Mouse (Mus musculus) adrenal gland, postnatal 36 days (tissue): ENCODE results near the gene Akap11. TPM values are rescaled to one million over a fixed set of nuclear protein-coding genes. Genes with fewer than 3 reads are reported as not detected.
A peak's percentile ranks its signal among the peaks of the same experiment; 100 is the strongest.

ENCODE experiments used
- DNase-seq, 2 experiments: peaks; one replicate each; pipeline ENCODE4 v3.0.0; 2021; ENCODE audit warnings: mixed read lengths in 1 of 2
- total RNA-seq, 2 experiments: library from RNA; stranded (reverse); gene quantifications; 2 replicates each; pipeline ENCODE4 v1.2.3; 2021

Gene Akap11
- total RNA-seq, 2 experiments from 2014 or later: 47.9 to 51.7 TPM

DNA sequence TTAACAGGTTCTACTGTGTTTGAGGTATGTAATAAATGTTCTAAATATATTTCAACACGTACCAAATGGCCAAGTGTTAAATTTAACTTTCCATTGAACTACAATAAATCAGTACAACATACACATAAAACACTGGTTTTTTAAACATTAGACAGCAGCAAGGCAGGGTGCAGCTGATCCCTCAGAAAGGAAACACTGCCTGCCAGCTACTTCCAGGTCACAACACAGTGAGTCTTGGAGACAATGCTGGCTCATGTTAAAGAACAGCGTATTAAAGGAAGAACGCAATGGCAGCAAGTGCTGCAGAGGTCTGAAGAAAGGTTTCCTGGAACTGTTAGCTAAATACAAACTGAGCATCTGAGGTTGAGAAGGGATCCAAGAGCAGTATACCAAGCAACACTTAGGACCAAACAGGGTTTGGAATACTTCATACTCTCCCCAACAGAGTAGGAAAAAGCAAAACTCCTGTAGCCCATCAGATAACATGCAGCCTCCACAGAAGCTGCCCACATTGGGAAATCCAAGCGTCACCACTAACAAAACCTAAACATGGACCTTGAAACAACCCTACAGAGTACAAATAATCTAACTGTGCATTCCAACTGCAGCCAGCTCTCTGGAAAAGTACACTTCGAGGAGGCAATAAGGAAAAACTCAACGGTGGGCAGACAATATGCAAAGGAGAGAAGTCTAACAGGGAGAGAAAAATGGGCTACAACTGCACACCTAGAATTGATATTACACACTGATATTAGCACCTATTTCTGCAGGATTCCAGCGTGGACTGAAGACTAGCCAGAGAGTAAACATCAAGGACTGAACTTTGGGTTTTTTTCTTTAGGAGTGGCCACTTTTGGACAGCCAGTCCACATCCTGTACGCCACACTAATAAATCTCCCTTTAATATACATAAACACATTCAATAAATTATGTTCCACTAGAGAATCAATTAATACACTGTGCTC, 7.9 kb downstream of the Akap11 start:
- DNase-seq: no peak

DNA sequence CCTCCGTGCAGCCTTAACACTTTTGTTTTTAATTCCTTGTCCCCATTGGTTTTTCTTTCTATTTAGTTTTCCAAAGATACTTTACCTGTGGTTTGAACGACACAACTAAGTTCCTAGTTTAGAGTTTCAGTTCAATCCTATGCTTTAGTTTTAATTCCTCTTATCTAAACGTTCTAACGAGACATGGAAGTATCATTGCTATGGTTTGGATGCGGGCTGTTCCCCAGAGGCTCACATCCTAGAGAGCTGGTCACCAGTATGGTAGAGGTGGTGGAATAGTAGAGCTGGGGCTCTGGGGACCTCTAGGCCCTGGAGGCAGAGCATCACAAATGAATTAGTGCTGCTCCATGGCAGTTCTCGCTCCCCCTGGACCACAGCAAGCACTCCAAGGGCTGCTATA, 9.7 kb downstream of the Akap11 start:
- no peak for DNase-seq

DNA sequence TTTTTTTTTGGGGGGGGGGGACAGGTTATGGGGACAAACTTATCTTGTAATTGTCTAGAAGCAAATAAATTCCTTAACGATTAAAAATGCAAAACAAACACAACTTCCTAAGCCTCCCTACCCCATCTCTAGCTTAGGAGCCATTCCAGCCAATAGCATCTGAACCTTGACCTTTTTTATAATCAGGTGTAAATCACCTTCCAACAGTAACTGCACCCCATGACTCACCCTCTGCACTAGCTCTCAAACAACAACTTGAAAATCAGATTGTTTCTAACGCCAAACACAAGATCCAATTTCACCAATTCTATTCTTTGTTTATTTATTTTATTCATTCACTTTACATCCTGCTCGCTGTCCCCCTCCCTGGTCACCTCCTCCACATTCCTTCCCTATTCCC, 10.1 kb downstream of the Akap11 start:
- no peak for DNase-seq

DNA sequence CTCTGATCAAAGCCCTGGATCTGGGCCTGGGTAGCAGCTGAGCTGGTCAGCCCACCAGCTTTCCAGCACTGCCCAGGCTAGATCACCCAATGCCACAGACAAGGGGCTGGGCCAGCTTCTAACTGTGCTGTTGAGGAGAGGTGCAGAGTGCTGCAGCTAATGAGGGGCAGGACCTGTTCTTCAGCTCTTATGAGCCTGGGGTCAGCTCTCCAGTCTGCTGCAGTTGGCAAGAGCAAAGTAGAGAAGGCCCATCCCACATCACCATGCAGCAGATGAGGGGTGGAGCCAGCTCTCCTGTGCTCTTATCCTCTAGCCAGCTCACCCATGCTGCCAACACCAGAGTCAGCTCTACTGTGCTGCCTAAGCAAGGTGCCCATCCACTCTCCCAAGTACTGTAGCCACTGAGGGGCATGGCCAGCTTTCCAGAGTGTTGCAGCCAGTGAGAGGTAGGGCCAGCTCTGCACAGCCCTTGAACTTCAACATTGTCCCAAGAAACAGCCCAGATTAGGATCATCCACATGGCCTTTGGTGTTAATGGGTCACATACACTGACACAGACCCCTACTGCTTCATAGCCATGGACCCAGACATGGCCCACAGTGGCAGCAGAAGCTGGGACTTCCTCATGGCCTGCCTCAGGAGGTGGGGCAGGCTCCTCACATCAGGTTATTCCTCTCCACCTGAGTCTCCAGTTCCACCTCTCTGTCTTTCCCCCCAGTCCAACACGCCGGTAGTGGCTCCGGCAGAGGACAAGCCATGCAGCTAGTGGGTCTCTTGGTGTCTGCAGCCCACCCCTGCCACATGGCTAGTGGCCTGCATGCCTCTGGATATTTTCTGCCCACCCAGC, 10.8 kb downstream of the Akap11 start:
- no peak for DNase-seq

DNA sequence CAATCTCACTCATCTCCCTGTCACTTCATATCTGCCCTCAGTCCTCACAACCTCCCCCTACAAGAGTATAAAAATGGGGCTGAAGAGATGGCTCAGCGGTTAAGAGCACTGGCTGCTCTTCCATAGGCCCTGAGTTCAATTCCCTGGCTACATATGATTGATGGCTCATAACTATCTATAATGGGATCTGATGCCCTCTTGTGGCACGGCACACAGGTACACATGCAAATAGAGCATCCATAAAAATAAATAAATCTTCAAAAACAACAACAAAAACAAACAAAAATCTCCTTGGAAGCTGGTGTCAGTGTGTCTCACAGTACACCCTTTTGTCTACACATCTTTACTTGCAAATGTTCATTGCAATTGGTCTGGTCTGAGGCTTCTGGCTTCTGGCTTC, 11.5 kb downstream of the Akap11 start:
- DNase-seq: no peak

DNA sequence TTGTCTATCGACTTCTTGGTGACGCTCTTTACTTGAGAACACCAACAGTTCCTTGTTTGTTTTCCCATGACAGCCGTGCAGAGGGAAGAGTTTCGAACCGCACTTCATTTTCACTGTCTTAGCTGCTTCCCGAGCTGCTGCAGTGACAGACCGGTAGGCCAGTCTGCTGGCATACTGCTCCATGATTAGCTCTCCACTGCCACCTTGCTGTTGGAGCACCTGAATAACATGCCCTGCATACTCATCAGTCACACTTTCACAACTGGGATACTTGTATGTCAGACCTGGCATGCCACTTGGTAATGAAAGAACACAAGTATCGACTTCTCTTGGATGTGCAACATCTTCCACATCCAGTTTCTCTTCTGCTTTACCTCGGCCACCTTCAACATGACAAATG, 25.9 kb downstream of the Akap11 start:
- no peak for DNase-seq

DNA sequence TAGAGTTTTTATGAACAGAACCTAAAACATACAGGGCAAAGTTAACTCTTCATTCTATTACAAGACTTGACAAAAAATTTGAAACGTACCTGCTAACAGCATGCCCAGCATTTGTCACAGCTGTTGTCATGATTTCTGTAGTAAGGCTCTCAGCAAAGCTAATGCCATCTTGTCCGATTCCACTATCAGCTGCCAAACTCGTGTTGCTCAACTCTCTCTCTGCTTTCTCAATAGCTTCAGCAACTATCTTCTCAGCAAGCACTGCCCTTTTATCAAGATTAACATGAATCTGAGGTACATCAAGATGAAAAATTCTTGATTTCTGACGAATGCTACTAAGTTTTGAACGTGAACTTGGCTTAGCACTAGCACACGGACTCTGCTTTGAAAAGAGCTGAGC, 26.8 kb downstream of the Akap11 start:
- DNase-seq: peak in 1 of 2 experiments; percentile 15

DNA sequence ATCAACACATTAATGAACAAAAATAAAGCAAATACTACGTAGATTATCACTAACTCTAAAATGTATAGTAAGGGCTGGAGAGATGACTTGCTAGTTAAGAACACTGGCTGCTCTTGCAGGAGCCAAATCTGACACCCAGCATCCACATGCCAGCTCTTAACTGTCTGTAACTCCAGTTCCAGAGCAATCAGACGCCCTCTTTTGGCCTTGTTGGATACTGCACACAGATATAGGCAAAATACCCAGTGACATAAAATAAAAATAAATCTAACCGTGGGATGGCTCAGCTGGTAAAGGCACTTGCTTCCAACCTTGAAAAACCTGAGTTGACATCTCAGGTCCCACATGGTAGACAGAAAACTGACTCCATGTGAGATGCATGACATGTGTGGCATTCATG, 36.0 kb downstream of the Akap11 start:
- DNase-seq: no peak

DNA sequence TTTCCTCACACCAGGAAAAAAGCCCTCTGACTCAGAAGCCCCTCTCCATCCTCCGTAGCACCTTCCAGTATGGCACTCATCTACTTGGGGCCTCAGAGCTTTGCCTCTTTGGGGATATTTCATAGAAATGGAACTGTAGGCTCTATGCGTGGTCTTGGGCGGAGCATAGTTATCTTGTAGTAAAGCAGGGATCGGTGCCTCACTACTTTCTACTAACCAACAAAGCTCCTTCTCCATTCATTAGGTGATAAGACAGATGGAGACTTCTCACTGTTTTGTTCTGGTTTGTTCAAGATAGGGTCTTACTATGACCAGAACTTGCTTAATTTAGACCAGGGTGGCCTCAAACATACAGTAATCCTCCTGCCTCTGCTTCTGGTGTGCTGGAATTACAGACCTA, 39.9 kb downstream of the Akap11 start:
- DNase-seq: no peak

DNA sequence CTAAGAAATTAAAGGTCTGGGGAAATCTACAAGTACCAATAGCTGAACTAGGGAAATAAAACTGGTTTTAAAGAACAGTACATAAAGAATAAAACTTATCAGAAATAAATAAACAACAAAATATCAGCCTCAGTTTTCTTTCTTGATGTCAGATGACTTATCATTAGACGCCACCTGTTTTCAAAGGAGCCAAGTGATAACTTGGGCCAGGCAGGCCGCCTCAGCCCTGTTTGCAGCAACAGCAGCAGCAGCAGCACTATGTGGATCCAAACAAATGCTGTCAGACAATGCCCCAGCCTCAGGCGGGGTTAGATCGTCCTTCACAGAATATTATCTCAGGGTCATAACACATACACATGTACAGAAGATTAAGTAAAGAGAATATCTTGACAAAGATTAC, 41.4 kb downstream of the Akap11 start:
- no peak for DNase-seq

DNA sequence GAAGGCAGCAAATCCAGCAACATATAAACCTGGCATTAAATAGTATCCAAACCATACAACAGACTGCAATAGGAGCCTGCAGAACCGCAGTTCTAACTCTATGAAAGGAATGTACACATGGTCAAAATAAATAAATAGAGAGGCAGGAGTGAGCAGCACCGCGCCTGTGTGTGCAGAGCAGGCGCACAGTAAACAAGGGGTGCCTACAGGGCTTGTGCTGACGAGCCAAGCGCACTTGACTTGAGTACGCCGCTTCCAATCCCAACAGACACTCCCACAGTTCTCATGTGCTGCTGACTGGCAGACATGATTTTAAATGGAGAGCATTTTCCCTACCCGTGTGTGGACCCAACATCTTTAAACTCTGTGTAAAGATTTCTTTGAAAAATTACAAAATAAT, 44.0 kb downstream of the Akap11 start:
- DNase-seq: no peak

DNA sequence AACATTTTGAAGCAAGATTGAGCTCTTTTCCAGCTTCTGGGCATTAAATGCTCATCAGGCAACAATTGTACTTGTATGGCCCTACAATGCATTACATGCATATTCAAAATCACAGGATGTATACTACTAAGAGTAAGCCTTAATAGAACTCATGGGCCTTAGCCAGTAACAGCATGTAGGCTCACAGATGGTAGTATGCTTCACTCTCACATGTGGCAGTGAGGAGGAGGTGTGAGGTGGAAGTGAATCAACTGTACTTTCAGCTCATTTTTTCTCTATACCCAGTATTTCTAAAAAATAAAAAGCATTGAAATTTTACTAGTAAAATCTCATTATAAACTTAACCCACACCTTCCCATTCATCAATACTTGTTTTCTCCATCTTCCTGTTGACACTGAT, 45.2 kb downstream of the Akap11 start:
- no peak for DNase-seq

DNA sequence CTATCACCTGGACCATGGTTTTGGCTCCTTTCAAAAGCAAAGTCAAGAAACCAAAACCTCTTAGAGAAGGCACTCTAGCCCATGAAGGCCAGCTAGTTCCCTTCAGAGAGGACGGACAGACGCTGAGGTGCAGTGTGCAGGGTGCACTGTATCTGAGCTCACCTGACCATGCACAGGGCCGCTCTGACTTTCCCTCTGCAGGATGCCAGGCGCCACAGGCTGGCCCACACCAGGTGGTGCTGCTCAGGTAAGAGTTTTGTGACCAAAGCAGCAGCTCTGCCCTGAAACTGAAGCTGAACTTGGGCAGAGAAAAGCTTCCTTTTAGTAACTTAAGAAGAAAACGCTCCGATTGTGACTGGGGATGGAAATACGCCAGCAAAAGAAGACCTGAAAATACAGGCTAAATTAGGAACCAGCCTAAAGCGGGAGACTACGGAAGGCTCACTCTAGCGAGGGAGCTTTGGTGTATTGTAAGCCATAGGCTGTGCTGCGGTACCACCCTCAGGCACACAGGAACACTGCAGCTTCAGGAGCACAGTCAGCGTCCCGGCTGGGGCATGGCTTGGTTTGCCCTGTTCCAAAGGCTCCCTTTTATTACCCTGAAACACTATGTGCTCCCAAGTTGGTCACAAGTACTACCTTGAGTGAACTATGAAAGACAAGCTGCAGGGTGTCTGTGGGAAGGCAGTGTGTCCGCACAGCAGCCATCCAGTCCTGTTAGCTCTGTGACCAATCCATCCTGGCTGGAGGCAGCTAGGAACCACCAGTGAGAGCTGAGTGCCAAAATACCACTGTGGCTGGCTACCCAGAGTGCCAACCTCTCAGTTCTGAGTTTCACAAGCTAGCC, 54.0 kb downstream of the Akap11 start:
- peak; percentile 56 to 67 for DNase-seq

DNA sequence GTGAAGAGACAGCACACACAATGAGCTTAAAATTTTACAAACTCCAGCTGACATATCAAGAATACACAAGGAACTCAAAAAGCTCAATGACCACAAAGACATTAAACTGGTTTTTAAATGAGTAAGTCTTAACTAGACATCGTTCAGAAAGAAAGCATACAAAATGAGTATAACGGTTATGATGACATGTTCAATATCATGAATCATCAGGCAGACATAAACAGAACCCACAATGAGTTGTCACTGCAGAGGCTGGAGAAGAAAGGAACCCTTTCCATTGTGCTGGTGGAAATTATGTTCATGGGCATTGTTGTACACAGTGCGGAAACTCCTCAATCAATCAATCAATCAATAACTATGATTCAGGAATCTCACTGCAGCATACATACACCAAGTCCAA, 62.5 kb downstream of the Akap11 start:
- no peak for DNase-seq

DNA sequence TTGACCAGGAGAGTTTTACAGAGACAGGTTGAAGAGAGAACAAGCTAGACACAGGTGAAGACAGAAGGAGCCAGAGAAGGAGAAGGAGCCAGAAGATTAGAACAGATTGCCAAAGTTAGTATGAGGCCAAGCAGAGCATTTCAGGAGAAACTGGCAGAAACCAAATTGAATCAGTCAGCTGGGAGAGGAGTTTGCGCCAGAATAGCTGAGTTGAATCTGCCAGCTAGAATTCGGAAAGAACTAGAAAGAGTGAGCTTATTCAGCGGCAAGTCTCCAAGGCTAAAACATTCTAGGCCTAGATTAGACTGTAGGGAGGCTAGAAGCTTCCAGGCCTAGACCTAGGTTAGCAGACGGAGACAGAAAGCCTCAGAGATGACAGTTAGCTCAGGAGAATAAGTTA, 65.9 kb downstream of the Akap11 start:
- no peak for DNase-seq

DNA sequence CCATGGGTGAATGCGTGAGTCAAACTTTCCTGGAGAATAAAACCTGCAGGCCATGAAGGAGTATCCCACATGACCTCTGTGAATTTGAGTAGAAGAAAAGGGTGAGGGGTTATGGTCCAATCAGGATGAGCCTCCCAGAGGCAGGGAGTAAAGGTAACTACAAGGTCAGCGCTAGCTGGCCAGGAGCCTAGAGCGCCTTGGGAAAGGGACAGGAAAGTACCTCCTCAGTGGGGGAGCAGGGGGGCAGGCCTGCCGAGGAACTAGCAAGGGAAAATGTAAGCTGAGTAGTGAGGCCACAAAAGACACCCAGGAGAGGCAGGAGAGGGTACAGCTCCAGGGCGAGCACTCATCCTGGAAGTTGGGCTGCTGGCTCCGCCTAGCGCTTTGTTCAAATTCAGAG, 67.6 kb downstream of the Akap11 start:
- peak in 1 of 2 experiments; percentile 7 for DNase-seq

DNA sequence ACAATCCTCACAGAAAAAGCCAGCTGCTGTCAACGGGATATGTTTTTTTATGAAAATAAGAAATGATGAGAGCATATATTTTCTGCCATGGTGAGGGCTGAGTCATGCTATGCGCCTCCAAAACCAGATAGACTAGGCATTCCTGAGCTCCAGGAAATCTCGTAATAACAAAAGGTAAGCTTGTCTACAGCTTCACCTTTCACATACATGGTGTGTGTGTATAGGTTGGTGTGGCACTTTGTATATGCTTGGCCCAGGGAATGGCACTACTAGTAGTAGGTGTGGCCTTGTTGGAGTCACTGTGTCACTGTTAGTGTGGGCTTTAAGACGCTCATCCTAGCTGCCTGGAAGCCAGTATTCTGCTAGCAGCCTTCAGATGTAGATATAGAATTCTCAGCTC, 68.6 kb downstream of the Akap11 start:
- DNase-seq: no peak

DNA sequence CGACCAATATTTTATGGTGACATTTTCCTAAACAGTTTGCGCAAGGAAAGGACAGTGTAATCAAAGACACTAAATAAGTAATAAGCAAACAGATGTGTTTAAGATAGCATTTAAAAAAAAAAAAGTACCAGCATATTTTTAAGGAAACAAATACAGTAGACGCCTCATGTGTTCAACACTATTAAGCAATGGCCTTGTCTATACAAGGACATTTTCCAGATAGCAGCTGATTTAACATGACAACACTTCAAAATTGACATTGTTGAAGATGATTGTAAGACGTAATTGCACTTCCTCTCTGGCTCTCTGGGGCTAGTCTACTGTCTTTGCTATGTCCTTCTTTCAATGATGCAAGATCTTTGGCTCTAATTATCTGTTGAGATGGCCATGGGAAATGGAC, 72.3 kb downstream of the Akap11 start:
- no peak for DNase-seq

DNA sequence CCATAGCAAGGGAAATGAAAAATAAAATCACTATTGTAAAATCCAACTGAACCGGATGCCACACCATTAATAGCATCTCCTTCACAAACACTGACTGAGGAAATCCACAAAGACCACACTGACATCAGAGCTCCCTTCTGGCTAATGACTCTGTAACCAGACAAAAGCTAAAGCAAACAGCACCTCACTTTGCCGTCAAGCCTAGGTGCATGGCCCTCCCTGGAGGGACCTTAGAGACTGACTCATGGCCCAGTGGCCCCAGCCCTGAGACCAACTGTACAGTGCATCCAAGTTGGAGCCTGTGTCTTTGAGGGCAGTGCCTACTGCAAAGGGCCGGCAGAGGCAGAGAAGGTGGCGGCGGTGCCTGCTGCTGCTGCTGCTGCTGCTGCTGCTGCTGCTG, 77.5 kb downstream of the Akap11 start:
- DNase-seq: no peak

DNA sequence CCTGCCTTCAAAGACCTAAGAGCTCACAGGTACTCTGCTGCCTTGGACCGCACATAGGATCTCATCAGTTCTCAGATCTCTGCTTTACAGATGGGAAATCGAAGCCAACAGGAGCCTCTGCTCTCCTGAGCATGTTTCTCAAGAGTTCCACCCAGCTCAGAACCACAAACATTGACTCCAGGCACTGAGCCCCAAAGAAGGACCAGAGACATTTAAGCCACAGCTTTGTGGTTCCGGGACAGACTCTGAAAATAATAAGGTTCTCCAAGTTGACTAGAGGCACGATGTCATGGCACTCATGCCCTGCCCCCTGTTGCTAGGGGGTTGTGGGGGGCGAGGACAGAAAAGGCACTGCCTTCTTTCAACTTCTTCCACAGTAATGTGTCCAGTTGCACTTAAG, 77.9 kb downstream of the Akap11 start:
- DNase-seq: no peak

DNA sequence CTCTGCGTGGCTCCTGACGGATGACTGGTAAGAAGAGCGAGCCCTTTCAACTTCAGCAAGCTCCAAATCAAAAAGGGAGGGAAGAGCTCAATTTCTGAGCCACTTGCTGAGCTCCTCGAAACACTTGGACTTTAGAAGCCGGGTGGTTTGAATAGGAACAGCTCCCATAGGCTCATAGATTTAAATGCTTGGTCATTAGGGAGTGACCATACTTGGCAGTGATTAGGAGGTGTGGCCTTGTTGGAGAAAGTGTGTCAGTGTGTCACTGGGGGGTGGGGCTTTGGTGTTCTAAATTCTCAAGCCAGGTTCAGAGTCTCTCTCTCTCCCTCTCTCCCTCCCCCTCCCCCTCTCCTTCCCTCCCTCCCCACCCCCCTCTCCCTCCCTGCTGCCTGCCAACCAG, 81.6 kb downstream of the Akap11 start:
- no peak for DNase-seq

DNA sequence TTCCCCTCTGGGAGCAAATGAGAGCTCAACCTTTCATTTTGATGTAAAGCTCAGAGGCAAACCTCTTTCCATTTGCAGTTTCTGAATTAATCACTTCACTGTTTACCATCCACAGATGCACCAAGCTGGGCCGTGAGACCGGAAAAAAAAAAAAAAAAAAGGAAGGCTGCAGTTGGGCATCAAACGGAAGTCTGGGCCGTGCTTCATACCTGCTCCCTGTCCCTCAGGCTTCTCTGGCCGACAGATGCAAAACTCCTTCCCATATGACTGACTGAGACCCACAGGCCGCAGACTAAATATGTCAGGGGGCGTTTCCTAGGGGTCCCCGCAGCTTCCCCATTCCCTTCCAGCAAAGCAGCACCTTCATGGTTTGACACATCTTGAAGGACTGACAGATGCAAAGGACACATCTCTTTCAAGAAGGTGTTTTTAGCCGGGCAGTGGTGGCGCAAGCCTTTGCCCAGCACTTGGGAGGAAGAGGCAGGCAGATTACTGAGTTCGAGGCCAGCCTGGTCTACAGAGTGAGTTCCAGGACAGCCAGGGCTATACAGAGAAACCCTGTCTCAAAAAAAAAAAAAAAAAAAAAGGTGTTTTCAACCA, 87.7 kb downstream of the Akap11 start:
- DNase-seq: no peak
